Mouse (Mus musculus): Measurements from ENCODE around the gene Mcemp1. TPM values are rescaled to one million over a fixed set of nuclear protein-coding genes. Genes with fewer than 3 reads are reported as not detected.

Mcemp1 gene
- polyA plus RNA-seq, 1 experiment = 0.10 TPM

DNA sequence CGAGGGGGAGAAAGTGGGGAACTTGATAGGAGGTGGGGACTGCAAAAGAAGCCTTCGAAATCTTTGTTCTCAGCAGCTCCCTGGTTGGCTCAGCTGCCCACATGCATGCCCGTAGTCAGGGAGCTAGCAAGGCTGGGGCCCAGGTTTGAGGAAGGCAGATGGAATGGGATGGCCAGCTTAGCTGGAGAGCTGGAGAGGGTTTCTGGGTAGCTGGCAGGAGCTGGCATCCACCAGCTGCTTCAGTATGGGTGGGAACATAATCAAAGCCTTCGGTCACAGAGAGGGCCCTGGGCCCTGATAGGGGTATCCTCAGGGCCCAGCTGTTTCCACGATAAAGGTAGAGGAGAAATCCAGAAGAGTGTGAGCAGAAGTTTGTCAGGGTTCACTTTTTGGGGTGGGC, 16.9 kb downstream of the Mcemp1 start:
- H3K4me3 ChIP-seq (replicated peaks) = no peak overlapping the region
- H3K36me3 ChIP-seq (replicated peaks; ENCODE audit: low read length) = peaks cover 54% of the 10 kb centered on the region
- H3K9me3 ChIP-seq = no peaks in the 10 kb centered on the region
- H3K27me3 ChIP-seq (replicated peaks) = no peaks in the 10 kb centered on the region
- H3K4me1 ChIP-seq = peaks cover 77% of the 10 kb centered on the region
- TF ChIP-seq FLI1 (IDR thresholded peaks at IDR 0.05; ENCODE audit: low read length) = no peak
- no peak for TF ChIP-seq GATA1 (IDR thresholded peaks at IDR 0.05; ENCODE audit: borderline replicate concordance, low read length)

DNA sequence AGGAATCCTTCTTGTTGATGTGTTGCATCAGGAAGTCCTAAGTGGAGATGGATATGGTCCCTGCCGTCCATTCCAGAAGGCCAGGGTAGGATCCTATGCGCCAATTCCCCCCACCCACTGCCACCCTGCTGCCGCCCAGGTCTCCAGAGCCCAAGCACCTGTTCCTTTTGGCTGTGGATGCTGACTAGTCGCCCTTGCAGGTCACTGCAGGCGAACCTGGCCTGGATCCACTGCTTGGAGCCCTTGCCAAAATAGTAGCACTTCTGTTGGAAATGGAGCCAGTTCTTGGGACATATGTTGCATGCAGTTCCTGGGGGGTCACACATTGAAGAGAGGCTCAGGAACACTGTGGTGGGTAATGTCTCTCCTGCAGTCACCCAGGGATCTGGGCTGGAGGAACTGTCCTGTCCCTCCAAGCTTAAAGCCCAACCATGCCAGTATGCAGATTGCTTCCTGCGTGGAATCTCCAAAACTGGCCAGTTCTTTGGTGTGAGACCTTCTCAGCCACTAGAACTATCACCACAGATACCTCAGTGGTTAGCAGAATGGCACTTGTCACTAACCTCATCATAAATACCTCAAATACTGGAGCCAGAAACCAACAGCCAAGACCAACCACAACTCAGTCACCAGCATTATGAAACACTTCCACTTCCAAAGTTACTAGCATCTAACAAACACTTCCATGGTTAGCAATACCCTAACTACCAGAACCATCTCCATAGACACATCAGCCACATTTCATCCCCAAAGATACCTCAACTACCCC, 18.0 kb downstream of the Mcemp1 start:
- no peak overlapping the region for H3K4me3 ChIP-seq (replicated peaks)
- TF ChIP-seq FLI1 (IDR thresholded peaks at IDR 0.05; ENCODE audit: low read length) (no peak), GATA1 (IDR thresholded peaks at IDR 0.05; ENCODE audit: borderline replicate concordance, low read length) (no peak)
- H3K9me3 ChIP-seq = no peaks in the 10 kb centered on the region
- peaks cover 49% of the 10 kb centered on the region for H3K36me3 ChIP-seq (replicated peaks; ENCODE audit: low read length)
- H3K4me1 ChIP-seq = peaks cover 77% of the 10 kb centered on the region
- no peaks in the 10 kb centered on the region for H3K27me3 ChIP-seq (replicated peaks)

DNA sequence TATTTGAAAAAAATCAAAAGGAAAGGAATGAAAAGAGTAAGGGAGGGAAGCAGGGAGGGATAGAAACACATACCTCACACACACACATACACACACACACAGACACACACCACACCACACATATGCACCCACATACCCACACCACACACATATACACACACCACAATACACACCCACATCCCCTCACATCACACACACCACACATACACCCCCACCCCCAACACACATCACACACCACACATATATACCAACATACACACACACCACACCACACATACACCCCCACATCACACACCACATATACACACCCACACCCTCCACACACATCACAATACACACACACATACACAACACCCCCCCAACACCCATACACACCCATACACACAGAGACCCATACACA, 19.0 kb downstream of the Mcemp1 start:
- TF ChIP-seq GATA1 (IDR thresholded peaks at IDR 0.05; ENCODE audit: borderline replicate concordance, low read length) (no peak), FLI1 (IDR thresholded peaks at IDR 0.05; ENCODE audit: low read length) (no peak)
- peaks cover 4% of the 10 kb centered on the region for H3K27me3 ChIP-seq (replicated peaks)
- peaks cover 40% of the 10 kb centered on the region for H3K36me3 ChIP-seq (replicated peaks; ENCODE audit: low read length)
- no peaks in the 10 kb centered on the region for H3K9me3 ChIP-seq
- H3K4me3 ChIP-seq (replicated peaks) = no peak overlapping the region
- H3K4me1 ChIP-seq = peaks cover 77% of the 10 kb centered on the region

DNA sequence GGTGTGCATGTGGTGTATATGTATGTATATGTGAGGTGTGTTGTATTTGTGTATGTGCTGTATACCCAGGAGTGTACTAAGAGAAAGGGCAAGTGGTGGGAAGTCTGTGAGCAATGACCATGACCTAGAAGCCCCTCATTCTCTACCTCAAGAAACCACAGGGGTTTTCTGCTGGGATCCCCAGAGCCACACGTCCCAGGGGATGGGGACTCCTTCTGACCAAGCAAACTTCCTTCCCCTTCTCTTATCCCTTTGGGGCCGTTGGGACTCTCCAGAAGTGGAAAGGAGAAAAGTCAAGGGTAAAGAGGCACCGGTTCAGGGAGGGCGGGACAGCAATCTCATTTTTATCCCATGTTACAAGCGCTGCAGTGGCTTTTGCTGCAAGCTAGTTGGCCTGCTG, 19.9 kb downstream of the Mcemp1 start:
- H3K4me3 ChIP-seq (replicated peaks) = no peak overlapping the region
- H3K27me3 ChIP-seq (replicated peaks) = peaks cover 11% of the 10 kb centered on the region
- TF ChIP-seq GATA1 (IDR thresholded peaks at IDR 0.05; ENCODE audit: borderline replicate concordance, low read length) (no peak), FLI1 (IDR thresholded peaks at IDR 0.05; ENCODE audit: low read length) (no peak)
- peaks cover 72% of the 10 kb centered on the region for H3K4me1 ChIP-seq
- H3K36me3 ChIP-seq (replicated peaks; ENCODE audit: low read length) = peaks cover 31% of the 10 kb centered on the region
- no peaks in the 10 kb centered on the region for H3K9me3 ChIP-seq

DNA sequence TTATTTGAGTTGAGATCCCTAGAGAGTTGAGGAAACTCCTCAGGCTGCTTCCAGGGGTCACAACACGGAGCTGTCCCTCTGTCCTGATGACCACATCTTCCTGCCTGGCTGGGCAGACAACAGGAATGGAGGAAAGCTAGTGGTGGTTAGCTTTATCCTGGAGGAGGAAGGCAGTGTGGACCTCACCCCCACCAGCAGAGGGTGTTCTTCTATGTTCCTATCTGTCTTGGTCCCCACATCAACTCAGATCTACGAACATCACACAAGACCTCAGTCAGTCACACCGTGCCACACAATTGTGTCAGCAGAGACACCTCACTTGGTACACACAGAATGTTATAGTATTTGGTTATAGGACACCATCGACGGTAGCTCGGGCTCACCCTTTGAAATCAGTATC, 22.0 kb downstream of the Mcemp1 start:
- Histone ChIP-seq H3K27me3 (replicated peaks) (peaks cover 18% of the 10 kb centered on the region), H3K4me1 (peaks cover 58% of the 10 kb centered on the region), H3K36me3 (replicated peaks; ENCODE audit: low read length) (peaks cover 11% of the 10 kb centered on the region), H3K9me3 (no peaks in the 10 kb centered on the region), H3K4me3 (replicated peaks) (peak overlapping the region; percentile 54)
- TF ChIP-seq FLI1 (IDR thresholded peaks at IDR 0.05; ENCODE audit: low read length) = no peak
- TF ChIP-seq GATA1 (IDR thresholded peaks at IDR 0.05; ENCODE audit: borderline replicate concordance, low read length) = no peak

DNA sequence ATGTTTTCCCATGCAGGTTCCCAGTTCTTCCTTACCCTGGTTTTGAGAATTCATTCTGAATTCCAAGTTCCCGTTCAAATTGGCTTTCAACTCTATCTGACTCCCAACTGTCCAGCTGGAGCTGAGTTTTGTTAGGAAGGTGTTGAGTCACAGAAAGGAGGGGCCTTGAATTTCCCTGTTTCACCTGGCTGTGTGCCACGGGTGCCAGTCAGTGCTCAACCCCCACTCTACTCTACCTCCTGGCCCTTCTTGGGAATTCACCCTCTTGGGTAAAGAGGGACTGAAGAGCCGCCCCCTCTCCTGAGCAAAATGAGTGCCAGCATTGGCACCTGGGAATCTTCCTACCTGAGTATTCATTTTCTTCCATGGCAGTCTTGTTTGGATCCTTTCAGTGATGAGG, 25.2 kb downstream of the Mcemp1 start:
- TF ChIP-seq GATA1 (IDR thresholded peaks at IDR 0.05; ENCODE audit: borderline replicate concordance, low read length) (no peak), FLI1 (IDR thresholded peaks at IDR 0.05; ENCODE audit: low read length) (no peak)
- no peak overlapping the region for H3K4me3 ChIP-seq (replicated peaks)
- H3K27me3 ChIP-seq (replicated peaks) = peaks cover 21% of the 10 kb centered on the region
- H3K4me1 ChIP-seq = peaks cover 37% of the 10 kb centered on the region
- no peaks in the 10 kb centered on the region for H3K9me3 ChIP-seq
- H3K36me3 ChIP-seq (replicated peaks; ENCODE audit: low read length) = no peaks in the 10 kb centered on the region

DNA sequence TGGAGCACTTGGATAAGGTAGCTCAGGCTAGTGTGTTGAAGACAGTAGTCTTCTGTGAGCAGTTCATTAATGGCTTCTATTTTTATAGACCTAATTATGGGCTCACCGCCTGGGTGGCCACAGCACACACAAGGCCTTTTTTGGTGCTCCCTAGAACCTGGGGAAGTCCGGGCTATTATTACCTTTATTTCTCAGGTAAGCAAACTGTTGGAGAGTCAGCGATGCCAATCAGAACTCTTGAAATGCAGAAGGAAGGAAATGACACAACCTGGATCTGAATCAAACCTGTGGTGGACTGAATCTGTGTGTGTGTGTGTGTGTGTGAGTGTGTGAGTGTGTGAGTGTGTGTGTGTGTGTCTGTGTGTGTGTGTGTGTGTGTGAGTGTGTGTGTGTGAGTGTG, 28.6 kb downstream of the Mcemp1 start, which contains the start of gene Fcer2a:
TSS of gene Fcer2a (minus strand) at position 55 of the 400 bp plus-strand sequence.
- H3K4me3 ChIP-seq (replicated peaks) = no peak within 1 kb of the TSS
- peaks cover 11% of the 10 kb centered on the region for H3K4me1 ChIP-seq

DNA sequence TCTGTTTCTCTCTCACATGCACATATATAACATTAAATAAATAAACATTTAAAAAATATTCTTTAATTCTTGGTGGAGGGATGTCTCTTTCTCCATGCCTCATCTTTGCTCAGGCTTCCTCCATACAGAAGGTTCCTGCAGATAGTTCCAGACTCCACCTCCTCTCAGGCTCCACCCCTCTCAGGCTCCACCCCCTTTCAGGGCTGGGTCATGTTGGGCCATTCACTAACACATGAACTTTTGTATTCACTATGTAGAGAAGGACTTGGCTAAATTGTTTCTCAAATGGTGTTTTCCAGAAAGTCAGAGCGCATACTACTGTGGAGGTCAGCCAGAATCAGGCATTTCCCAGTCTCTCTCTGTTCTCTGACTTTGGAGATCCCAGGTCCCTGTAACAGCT, 35.9 kb downstream of the Mcemp1 start:
- Histone ChIP-seq H3K27me3 (replicated peaks) (peaks cover 10% of the 10 kb centered on the region), H3K4me1 (peaks cover 42% of the 10 kb centered on the region), H3K36me3 (replicated peaks; ENCODE audit: low read length) (no peaks in the 10 kb centered on the region), H3K4me3 (replicated peaks) (no peak overlapping the region), H3K9me3 (no peaks in the 10 kb centered on the region)
- no peak for TF ChIP-seq FLI1 (IDR thresholded peaks at IDR 0.05; ENCODE audit: low read length)
- TF ChIP-seq GATA1 (IDR thresholded peaks at IDR 0.05; ENCODE audit: borderline replicate concordance, low read length) = no peak

More for the DNA sequence above, 28.6 kb downstream of the Mcemp1 start, which contains the start of gene Fcer2a:
- H3K27me3 ChIP-seq (replicated peaks) = peaks cover 24% of the 10 kb centered on the region
- no peaks in the 10 kb centered on the region for H3K36me3 ChIP-seq (replicated peaks; ENCODE audit: low read length)
- TF ChIP-seq GATA1 (IDR thresholded peaks at IDR 0.05; ENCODE audit: borderline replicate concordance, low read length) (no peak), FLI1 (IDR thresholded peaks at IDR 0.05; ENCODE audit: low read length) (no peak)
- no peaks in the 10 kb centered on the region for H3K9me3 ChIP-seq

DNA sequence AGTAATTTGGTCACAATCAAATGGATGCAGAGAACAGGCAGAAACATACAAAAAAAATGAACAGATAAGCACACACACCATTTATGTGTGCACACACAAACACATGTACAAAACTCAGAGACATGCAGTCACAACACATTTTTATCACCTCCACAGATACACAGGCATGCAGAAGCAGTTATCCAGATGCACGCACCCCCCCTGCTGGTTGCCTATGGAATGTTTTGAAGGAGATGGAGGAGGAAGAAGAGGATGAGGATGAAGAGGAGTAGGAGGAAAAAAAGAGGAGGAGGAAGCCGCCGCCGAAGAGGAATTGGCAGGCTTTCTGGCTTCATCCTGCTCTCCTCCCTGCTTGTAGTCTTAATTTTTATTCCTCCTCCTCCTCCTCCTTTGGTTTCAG, 40.2 kb downstream of the Mcemp1 start:
- Histone ChIP-seq H3K27me3 (replicated peaks) (peaks cover 9% of the 10 kb centered on the region), H3K36me3 (replicated peaks; ENCODE audit: low read length) (no peaks in the 10 kb centered on the region), H3K4me1 (peaks cover 63% of the 10 kb centered on the region), H3K9me3 (no peaks in the 10 kb centered on the region), H3K4me3 (replicated peaks) (no peak overlapping the region)
- no peak for TF ChIP-seq FLI1 (IDR thresholded peaks at IDR 0.05; ENCODE audit: low read length)
- TF ChIP-seq GATA1 (IDR thresholded peaks at IDR 0.05; ENCODE audit: borderline replicate concordance, low read length) = no peak

DNA sequence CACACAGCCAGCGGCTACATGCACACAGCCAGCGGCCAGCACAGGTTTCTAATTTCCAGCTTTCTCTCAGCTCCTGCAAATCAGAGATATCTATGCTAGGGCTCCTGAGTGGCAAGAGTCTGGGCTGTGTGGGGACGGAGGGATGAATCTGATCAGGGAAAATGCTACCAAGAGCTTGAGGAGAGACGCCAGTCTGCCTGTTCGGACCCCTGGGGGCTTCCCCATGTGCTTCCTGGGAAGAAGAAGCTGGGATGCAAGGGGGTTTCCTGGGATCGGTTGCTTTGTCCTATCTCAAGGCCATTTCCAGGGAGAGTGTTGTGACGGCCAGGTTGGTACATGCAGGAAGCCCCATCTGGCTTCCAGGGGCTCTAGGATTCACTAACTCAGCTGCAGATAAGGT, 42.1 kb downstream of the Mcemp1 start:
- no peaks in the 10 kb centered on the region for H3K9me3 ChIP-seq
- peaks cover 69% of the 10 kb centered on the region for H3K4me1 ChIP-seq
- H3K36me3 ChIP-seq (replicated peaks; ENCODE audit: low read length) = no peaks in the 10 kb centered on the region
- no peak for TF ChIP-seq FLI1 (IDR thresholded peaks at IDR 0.05; ENCODE audit: low read length)
- no peak for TF ChIP-seq GATA1 (IDR thresholded peaks at IDR 0.05; ENCODE audit: borderline replicate concordance, low read length)
- peaks cover 9% of the 10 kb centered on the region for H3K27me3 ChIP-seq (replicated peaks)
- H3K4me3 ChIP-seq (replicated peaks) = no peak overlapping the region

Data from megakaryocyte, embryonic 14.5 days (primary cell).